Mouse (Mus musculus): ENCODE measurements at regions not wholly inside any gene's neighbourhood (a gene's known extent, or its start where the extent isn't known, plus 50 kb on each side); places are given as distances from the start of the nearest gene placed in this dataset.

DNA sequence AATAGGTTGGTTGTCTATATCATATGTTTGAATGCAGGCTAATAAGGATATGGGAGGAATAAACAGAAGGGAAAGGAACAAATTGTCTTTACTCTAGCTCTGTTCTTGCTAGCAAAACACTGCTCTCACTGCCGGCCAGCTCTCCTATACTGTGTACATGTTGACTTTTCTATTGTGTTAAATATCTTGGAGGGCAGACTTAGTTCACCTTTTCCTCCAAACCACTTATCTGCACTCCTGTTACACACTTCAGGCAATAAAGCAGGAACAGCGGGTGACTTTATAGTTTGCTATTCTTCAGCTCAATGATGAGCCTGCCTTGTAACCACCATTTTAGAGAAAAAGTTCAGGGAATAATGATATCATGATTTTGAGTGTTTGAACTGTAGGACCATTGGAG, 181.0 kb upstream of the Gm6793 start:
- H3K4me3 ChIP-seq: no peak overlapping the region
- no peak overlapping the region for H3K4me2 ChIP-seq
- H3K36me3 ChIP-seq: no peaks in the 10 kb centered on the region
- no peaks in the 10 kb centered on the region for H3K4me1 ChIP-seq
- 50% methylated on average over 2 of the region's 2 CpGs for WGBS
- H3K9ac ChIP-seq: no peak overlapping the region
- no peaks in the 10 kb centered on the region for H3K9me3 ChIP-seq
- H3K27ac ChIP-seq: no peak overlapping the region
- no peak for ATAC-seq (ENCODE audit: borderline replicate concordance, extremely low read depth, low FRiP score, low TSS enrichment)
- H3K27me3 ChIP-seq: no peaks in the 10 kb centered on the region

DNA sequence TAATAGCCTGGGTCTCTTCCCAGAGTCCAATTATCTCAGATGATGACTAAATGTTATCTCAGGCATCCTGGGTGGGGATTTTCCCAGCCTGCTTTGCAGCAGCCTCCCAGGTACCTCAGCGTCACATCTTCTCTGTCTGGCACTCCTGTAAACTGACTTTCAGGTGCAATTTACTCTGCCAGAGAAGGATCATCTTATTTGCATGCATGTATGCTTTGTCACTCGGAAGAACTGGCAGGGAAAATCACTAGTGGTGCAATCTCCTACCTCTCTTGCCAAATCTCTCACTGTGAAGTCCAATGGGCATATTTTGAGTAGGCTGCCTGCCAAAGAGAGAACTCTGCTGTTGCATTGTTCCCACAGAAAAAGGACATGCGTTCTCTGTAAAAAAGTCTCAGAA, 177.0 kb upstream of the Gm6793 start:
- no peak overlapping the region for H3K27ac ChIP-seq
- ATAC-seq (ENCODE audit: borderline replicate concordance, extremely low read depth, low FRiP score, low TSS enrichment): no peak
- no peak overlapping the region for H3K4me2 ChIP-seq
- no peak overlapping the region for H3K4me3 ChIP-seq
- H3K36me3 ChIP-seq: no peaks in the 10 kb centered on the region
- no peaks in the 10 kb centered on the region for H3K4me1 ChIP-seq
- no peaks in the 10 kb centered on the region for H3K9me3 ChIP-seq
- no peak overlapping the region for H3K9ac ChIP-seq
- 70% methylated on average over 3 of the region's 3 CpGs for WGBS
- no peaks in the 10 kb centered on the region for H3K27me3 ChIP-seq

DNA sequence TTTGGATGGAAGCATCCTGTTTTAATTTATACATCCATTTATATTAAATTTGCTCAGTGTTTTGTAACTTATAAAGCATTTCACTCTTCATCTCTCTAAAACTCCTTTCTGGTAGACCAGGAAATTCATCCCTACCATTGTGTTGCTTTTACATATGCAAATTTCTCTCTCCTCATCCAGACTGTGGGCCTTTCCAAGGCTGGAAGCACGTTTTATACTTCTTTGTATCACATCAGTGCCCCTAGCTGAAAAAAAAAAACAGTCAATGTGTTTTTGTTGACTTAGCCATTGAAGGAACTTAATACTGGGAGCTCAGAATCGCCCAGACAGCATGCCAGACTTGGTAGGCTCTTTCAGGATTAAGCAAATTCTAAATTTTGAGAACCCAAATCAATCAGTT, 174.9 kb upstream of the Gm6793 start:
- no peak overlapping the region for H3K4me2 ChIP-seq
- no peaks in the 10 kb centered on the region for H3K36me3 ChIP-seq
- H3K4me3 ChIP-seq: no peak overlapping the region
- H3K9me3 ChIP-seq: no peaks in the 10 kb centered on the region
- WGBS: 17% methylated on average over 2 of the region's 2 CpGs
- no peaks in the 10 kb centered on the region for H3K27me3 ChIP-seq
- no peak overlapping the region for H3K9ac ChIP-seq
- H3K4me1 ChIP-seq: no peaks in the 10 kb centered on the region
- no peak overlapping the region for H3K27ac ChIP-seq
- no peak for ATAC-seq (ENCODE audit: borderline replicate concordance, extremely low read depth, low FRiP score, low TSS enrichment)

DNA sequence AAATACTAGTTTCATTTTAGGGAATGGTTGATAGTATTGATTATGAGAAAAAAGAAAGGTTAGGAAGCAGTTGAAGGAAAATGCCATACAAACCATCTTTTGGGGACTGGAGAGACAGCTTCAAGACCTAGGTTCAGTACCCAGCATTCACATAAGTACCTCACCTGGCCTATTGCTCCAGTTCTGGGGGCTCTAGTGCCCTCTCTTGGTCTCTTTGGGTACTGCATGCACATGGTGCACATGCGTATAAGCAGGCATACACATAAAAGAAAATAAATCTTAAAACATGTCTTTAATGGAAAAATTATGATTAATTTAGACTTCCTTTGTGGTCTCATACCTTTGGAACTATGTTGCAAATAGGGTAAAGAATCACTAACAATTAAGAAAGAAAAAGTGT, 155.3 kb upstream of the Gm6793 start:
- Histone ChIP-seq H3K9ac (no peak overlapping the region), H3K27me3 (no peaks in the 10 kb centered on the region), H3K4me3 (no peak overlapping the region), H3K36me3 (no peaks in the 10 kb centered on the region), H3K4me1 (no peaks in the 10 kb centered on the region), H3K4me2 (no peak overlapping the region), H3K9me3 (no peaks in the 10 kb centered on the region), H3K27ac (no peak overlapping the region)
- no peak for ATAC-seq (ENCODE audit: borderline replicate concordance, extremely low read depth, low FRiP score, low TSS enrichment)
- 96% methylated on average over 1 of the region's 1 CpGs for WGBS

DNA sequence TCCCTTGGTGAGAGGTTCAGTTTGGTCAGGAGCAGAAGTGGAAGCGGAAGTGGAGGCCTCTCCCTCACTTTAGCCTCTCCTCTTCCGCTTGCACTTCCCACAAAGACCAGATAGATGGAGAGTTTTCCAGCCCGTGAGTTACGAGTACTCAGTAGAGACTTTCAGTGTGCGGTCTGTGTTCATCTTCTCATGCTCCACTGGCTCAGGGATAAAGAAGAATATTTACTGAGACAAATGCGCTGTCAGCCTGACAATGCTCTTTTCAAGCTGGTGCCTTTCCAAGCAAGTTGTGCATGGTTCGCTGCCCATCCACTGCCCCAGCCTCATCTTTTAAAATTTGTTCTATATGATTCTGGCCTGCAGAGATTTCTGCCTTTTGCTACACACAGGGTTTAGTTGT, 141.8 kb upstream of the Gm6793 start:
- Histone ChIP-seq H3K36me3 (no peaks in the 10 kb centered on the region), H3K4me2 (no peak overlapping the region), H3K9ac (no peak overlapping the region), H3K27ac (no peak overlapping the region), H3K27me3 (no peaks in the 10 kb centered on the region), H3K4me3 (no peak overlapping the region), H3K9me3 (no peaks in the 10 kb centered on the region), H3K4me1 (no peaks in the 10 kb centered on the region)
- 73% methylated on average over 7 of the region's 7 CpGs for WGBS
- ATAC-seq (ENCODE audit: borderline replicate concordance, extremely low read depth, low FRiP score, low TSS enrichment): no peak

DNA sequence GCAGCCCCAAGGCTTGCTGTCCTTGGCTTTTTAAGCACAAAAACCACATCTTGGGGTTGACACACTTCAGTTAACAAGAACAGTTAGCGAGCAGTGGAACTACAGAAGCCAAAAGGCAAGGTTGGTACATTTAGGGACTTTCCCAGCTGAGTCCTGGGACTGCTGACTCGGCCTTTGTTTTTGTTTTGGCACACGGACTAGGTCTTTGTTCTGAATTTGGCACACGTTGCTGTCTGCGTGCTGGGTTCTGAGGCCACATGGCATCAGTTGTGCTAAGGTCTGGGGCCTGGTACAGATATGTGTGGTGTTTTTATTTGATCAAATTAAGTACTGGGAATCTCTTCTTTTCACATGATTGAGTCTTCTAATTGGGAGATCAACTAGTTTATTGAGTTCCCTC, 124.1 kb upstream of the Gm6793 start:
- 71% methylated on average over 5 of the region's 5 CpGs for WGBS

DNA sequence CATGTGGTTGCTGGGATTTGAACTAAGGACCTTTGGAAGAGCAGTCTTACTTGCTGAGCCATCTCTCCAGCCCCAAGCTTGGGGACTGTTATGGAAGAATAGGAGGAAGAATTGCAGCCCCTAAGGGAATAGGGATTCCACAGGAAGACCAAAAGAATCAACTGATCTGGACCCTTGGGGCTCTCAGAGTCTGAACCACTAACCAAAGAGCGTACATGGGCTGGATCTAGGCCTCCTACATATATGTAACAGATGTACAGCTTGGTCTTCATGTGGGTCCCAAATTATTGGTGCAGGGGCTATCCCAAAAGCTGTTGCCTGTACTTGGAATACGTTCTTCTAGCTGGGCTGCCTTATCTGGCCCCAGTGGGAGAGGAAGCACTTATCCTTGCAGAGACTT, 115.4 kb upstream of the Gm6793 start:
- WGBS: 53% methylated on average over 2 of the region's 2 CpGs
- Histone ChIP-seq H3K36me3 (no peaks in the 10 kb centered on the region), H3K4me1 (no peaks in the 10 kb centered on the region), H3K9me3 (no peaks in the 10 kb centered on the region), H3K4me2 (no peak overlapping the region), H3K27me3 (no peaks in the 10 kb centered on the region), H3K9ac (no peak overlapping the region), H3K4me3 (no peak overlapping the region), H3K27ac (no peak overlapping the region)
- ATAC-seq (ENCODE audit: borderline replicate concordance, extremely low read depth, low FRiP score, low TSS enrichment): no peak

More for the DNA sequence above, 124.1 kb upstream of the Gm6793 start:
- no peak overlapping the region for H3K9ac ChIP-seq
- H3K4me1 ChIP-seq: no peaks in the 10 kb centered on the region
- no peaks in the 10 kb centered on the region for H3K9me3 ChIP-seq
- no peak overlapping the region for H3K27ac ChIP-seq
- no peak overlapping the region for H3K4me2 ChIP-seq
- ATAC-seq (ENCODE audit: borderline replicate concordance, extremely low read depth, low FRiP score, low TSS enrichment): no peak
- no peaks in the 10 kb centered on the region for H3K27me3 ChIP-seq
- H3K4me3 ChIP-seq: no peak overlapping the region
- no peaks in the 10 kb centered on the region for H3K36me3 ChIP-seq

DNA sequence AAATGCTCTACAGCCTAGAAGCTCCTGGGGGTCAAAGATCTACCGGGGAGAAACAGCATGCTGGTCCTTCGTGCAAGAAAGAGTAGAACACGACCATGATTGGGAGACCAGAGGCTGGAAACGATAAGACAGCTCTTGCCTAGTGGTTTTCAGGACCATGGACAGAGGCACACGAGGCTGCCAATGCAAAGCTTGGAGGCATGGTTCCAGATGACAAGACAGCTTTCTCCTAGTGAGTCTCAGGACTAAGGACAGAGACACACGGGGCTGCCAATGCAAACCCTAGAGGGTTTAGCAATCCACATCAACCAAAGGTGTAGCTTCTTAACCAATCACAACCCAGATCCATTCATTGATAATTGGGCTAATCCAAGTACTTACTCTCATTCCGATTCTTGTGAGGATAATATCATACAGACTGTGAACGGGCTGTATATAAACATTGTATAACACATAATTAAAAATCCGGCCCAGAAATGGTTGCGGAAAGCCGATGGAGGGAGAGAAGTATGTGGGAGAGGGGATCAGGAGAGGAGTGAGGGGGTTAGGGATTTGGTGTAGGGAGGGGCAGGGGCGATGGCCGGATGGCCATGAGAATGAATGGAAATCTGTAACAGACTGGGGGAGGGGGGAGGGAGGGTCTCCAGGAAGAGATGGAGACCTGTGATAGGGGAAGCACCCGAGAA, 114.1 kb upstream of the Gm6793 start:
- Histone ChIP-seq H3K9me3 (no peaks in the 10 kb centered on the region), H3K27me3 (no peaks in the 10 kb centered on the region), H3K36me3 (no peaks in the 10 kb centered on the region), H3K4me2 (no peak overlapping the region), H3K27ac (no peak overlapping the region), H3K9ac (no peak overlapping the region), H3K4me1 (no peaks in the 10 kb centered on the region), H3K4me3 (no peak overlapping the region)
- ATAC-seq (ENCODE audit: borderline replicate concordance, extremely low read depth, low FRiP score, low TSS enrichment): peak; percentile 87
- 41% methylated on average over 14 of the region's 14 CpGs for WGBS

DNA sequence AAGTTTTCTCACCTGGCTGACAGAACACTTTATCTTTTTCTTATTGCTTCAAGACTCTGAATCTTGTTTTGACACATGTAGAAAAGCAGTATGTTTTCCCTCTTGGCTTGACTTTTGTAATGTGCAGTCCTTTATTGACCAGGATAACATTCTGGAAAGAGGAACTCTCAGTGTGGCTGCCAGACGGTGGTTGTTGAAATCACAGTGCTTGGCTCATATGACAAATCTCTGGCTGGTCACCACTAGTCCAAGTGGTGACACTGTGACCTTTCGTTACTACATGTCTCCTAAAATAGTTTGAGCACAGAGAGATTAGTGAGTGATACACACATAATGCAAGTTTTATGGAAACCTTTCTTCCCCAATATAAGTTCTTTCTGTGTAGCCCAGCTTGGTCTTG, 97.1 kb upstream of the Gm6793 start:
- no peak for ATAC-seq (ENCODE audit: borderline replicate concordance, extremely low read depth, low FRiP score, low TSS enrichment)

DNA sequence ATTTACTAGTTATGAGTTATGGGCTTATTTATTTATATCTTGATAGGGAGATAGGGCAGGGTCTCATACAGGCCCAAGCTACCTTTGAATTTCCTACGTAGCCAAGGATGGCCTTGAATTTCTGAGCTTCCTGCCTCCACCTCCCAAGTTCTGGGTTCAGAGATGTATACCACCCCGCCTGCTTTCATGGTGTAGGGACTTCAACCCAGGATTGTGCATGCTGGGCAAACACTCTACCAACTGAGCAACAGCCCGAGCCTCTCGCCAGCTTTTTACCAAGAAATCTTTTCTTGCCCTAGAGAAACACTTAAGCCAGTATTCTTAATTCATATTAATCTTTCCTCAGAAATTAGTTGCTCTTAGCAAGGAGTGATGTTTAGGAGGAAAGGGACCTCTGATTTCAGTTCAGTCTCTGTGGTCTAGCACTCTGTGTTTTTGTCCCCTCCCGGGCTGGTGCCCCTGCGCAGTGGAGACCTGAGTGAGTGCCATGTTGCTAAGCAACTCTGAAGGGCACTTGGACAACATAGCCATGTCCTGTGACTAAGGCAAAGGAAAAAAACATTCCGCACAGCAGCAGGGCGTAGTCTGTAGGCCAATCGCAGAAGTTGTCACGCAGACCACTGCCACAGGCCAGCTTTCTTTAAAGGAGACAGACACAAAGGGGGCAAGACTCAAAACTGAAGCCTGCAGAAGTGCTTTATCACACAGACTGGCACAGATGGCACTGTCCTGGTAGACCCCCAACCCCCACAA, 83.2 kb upstream of the Gm6793 start:
- no peak overlapping the region for H3K9ac ChIP-seq
- no peaks in the 10 kb centered on the region for H3K9me3 ChIP-seq
- H3K4me2 ChIP-seq: 0 out of 2 replicates have a peak overlapping the region, but pooled peaks have one; percentile 26
- H3K36me3 ChIP-seq: no peaks in the 10 kb centered on the region
- ATAC-seq (ENCODE audit: borderline replicate concordance, extremely low read depth, low FRiP score, low TSS enrichment): peak; percentile 92
- H3K27ac ChIP-seq: peak overlapping the region; percentile 61
- 65% methylated on average over 10 of the region's 10 CpGs for WGBS
- H3K27me3 ChIP-seq: no peaks in the 10 kb centered on the region
- no peak overlapping the region for H3K4me3 ChIP-seq
- no peaks in the 10 kb centered on the region for H3K4me1 ChIP-seq

More for the DNA sequence above, 97.1 kb upstream of the Gm6793 start:
- Histone ChIP-seq H3K9me3 (no peaks in the 10 kb centered on the region), H3K9ac (no peak overlapping the region), H3K27ac (no peak overlapping the region), H3K27me3 (no peaks in the 10 kb centered on the region), H3K4me1 (no peaks in the 10 kb centered on the region), H3K4me3 (no peak overlapping the region), H3K36me3 (no peaks in the 10 kb centered on the region), H3K4me2 (no peak overlapping the region)
- 41% methylated on average over 2 of the region's 2 CpGs for WGBS

DNA sequence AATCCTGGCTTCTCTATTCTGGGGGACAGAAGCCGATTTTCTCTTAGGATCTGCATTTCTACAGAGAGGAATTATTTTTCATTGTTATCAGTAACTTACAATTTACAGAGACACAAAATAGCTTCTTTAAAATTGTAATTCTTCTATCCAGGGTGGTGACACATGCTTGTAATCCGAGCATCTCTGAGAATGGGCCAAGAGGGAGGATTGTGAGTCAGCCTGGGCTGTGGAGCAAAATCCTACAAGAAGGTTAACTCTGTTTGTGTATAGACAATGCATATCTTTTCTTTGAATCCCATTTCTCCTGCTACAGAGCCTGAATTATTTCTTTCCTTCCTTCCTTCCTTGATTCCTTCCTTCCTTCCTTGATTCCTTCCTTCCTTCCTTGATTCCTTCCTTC, 80.0 kb upstream of the Gm6793 start:
- 73% methylated on average over 2 of the region's 2 CpGs for WGBS
- no peak overlapping the region for H3K4me2 ChIP-seq
- no peak for ATAC-seq (ENCODE audit: borderline replicate concordance, extremely low read depth, low FRiP score, low TSS enrichment)

DNA sequence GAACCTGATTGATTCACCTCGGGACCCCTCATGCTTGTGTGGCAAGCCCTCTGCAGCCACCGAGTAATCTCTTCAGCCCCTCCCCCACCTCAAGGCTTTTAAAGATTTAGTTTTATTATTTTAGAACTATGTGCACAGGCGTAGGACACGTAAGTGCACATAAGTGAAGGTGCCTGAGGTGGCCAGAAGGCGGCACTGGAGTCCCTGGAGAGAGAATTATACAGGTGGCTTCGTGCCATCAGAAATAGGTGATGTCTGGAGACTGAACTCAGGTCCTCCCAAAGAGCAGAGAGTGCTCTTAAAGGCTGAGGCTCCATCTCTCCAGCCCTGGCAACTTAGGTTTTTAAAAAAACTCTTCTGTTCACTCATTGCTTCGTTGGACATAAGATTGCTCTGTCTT, 78.7 kb upstream of the Gm6793 start:
- no peak for ATAC-seq (ENCODE audit: borderline replicate concordance, extremely low read depth, low FRiP score, low TSS enrichment)
- H3K4me3 ChIP-seq: no peak overlapping the region

More for the DNA sequence above, 80.0 kb upstream of the Gm6793 start:
- Histone ChIP-seq H3K36me3 (no peaks in the 10 kb centered on the region), H3K4me1 (no peaks in the 10 kb centered on the region), H3K27me3 (no peaks in the 10 kb centered on the region), H3K4me3 (no peak overlapping the region), H3K27ac (no peak overlapping the region), H3K9ac (no peak overlapping the region), H3K9me3 (no peaks in the 10 kb centered on the region)

More for the DNA sequence above, 78.7 kb upstream of the Gm6793 start:
- Histone ChIP-seq H3K36me3 (no peaks in the 10 kb centered on the region), H3K9me3 (no peaks in the 10 kb centered on the region), H3K27ac (no peak overlapping the region), H3K4me2 (no peak overlapping the region), H3K4me1 (no peaks in the 10 kb centered on the region), H3K27me3 (no peaks in the 10 kb centered on the region), H3K9ac (no peak overlapping the region)
- WGBS: 53% methylated on average over 7 of the region's 7 CpGs
